Comparison of ENCODE assay signal across 15 mouse cellular contexts in genomic region chr16:4279601-4280000, GRCm38 (mm10).
"Had no signal": no experiment of that assay in that cellular context is flagged by ENCODE, and none has a peak within 500 bp of the region (broad histone marks: within the 10 kb centered on the region; RNA-seq: fewer than 3 reads in every experiment).

No protein-coding gene starts in this region.

- H3K27me3 ChIP-seq: limb, embryonic 12.5 days; limb, embryonic 15.5 days; lung, embryonic 15.5 days had no signal

- H3K9me3 ChIP-seq: limb, embryonic 12.5 days; limb, embryonic 15.5 days; lung, embryonic 15.5 days had no signal

- H3K9ac ChIP-seq: limb, embryonic 12.5 days; limb, embryonic 15.5 days; liver, embryonic 14.5 days; liver, postnatal 0 days; lung, embryonic 15.5 days had no signal

- H3K4me2 ChIP-seq: limb, embryonic 12.5 days; limb, embryonic 15.5 days; liver, embryonic 11.5 days; lung, embryonic 15.5 days; midbrain, embryonic 11.5 days had no signal

- H3K4me1 ChIP-seq: limb, embryonic 12.5 days; limb, embryonic 15.5 days had no signal

- H3K27ac ChIP-seq: limb, embryonic 12.5 days; limb, embryonic 15.5 days; liver, embryonic 14.5 days; lung, embryonic 15.5 days had no signal

- DNase-seq: kidney, adult 18-20 months; kidney, adult 9 months; kidney, postnatal 14 days; kidney, postnatal 4 days; left cerebral cortex, postnatal 4 days; liver, postnatal 0 days; midbrain, embryonic 14.5 days; thymus, adult 18-20 months; thymus, postnatal 36 days had no signal

- H3K4me3 ChIP-seq: limb, embryonic 12.5 days; limb, embryonic 15.5 days; lung, embryonic 15.5 days had no signal

- H3K36me3 ChIP-seq: limb, embryonic 12.5 days; limb, embryonic 15.5 days; lung, embryonic 15.5 days had no signal

- ATAC-seq: liver, postnatal 0 days had no signal
